Mouse (Mus musculus): Measurements from ENCODE around the gene Tnfrsf22. TPM values are rescaled to one million over a fixed set of nuclear protein-coding genes. Genes with fewer than 3 reads are reported as not detected.

The Tnfrsf22 gene
- 15.5 TPM for polyA plus RNA-seq (2012; fragmentation: generic; extraction: Trizol)

DNA sequence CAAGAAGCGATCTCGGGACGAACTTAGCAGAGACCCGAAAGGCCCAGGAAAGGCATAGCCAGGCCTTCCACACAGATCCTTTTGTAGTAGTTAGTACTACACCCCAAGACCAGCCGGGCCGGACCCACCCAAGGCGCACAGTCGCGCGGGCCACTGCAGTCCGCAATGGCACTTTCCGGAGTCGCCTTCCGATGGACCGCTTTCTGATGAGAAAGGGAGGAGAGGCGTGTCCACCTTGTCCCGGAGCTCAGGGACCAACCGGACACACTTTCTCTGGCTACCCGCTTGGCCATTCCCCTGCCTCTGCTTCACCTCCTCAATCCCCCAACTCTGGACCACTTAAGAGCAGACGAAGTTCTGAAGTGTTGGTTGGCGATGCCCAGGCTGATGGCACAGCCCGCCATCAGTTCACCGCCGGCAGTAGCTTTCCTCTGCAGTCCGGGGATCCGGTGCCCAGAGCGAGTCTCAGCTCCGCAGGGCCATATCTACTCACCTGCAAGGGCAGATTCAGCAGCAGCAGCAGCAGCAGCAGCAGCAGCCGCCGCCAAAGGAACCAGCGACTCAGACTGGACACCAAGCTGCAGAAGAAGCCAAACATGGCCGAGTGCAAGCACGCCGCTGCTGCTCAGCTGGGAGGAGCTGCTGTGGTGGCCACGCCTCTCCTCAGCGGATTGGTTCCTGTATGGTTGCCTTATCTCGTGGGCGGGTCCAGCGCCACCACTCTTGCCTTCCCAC lies at the start of gene Tnfrsf22:
TSS of gene Tnfrsf22 (minus strand) at position 628 of the 735 bp plus-strand sequence.
- no peaks in the 10 kb centered on the region for H3K27me3 ChIP-seq (ENCODE audit: control insufficient read depth, insufficient read depth, insufficient read length)
- TF ChIP-seq USF1 (IDR thresholded peaks at IDR 0.05; ENCODE audit: low read depth) (no peak), SRF (IDR thresholded peaks at IDR 0.05; ENCODE audit: control insufficient read depth, insufficient read length, low read depth) (peak; percentile 69), POLR2A (IDR thresholded peaks at IDR 0.05; ENCODE audit: insufficient read length, low read depth) (peak; percentile 94), MYOD1 (IDR thresholded peaks at IDR 0.05; ENCODE audit: control insufficient read depth in 1 of 3, insufficient read length in 2 of 3, low read depth in 2 of 3) (peak in 2 of 3 experiments; percentile 4 to 18), MAX (IDR thresholded peaks at IDR 0.05; ENCODE audit: low read depth) (no peak), CEBPB (IDR thresholded peaks at IDR 0.05; ENCODE audit: insufficient read depth, poor library complexity, severe bottlenecking) (no peak), POLR2AphosphoS2 (IDR thresholded peaks at IDR 0.05; ENCODE audit: insufficient read length, low read depth) (peak; percentile 91)
- no peaks in the 10 kb centered on the region for H3K36me3 ChIP-seq (ENCODE audit: control insufficient read depth, insufficient read depth)
- peak within 1 kb of the TSS; percentile 52 for H3K4me3 ChIP-seq
- H3ac ChIP-seq (ENCODE audit: control insufficient read depth, insufficient read length): peak within 1 kb of the TSS; percentile 36
- peak within 1 kb of the TSS; percentile 73 for H3K4me2 ChIP-seq (ENCODE audit: low read depth)
- H3K79me2 ChIP-seq (ENCODE audit: control insufficient read depth, insufficient read depth): no peaks in the 10 kb centered on the region

DNA sequence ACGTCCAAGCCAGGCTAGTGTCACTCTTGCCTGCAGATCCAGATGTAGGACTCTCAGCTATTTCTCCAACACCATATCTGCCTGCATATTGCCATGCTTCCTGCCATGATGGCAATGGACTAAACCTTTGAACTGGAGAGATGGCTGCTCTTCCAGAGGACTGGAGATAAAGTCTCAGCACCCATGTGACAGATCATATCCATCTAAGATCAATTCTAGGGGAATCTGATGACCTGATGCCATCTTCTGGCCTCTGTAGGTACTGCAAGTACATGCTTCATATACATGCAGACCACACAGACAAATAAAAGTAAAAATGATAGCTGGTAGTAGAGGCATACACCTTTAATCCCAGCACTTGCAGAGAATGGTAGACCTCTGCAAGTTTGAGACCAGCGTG lies 46.7 kb upstream of the Tnfrsf22 start:
- no peak overlapping the region for H3K4me2 ChIP-seq (ENCODE audit: low read depth)
- no peak overlapping the region for H3K4me3 ChIP-seq
- no peaks in the 10 kb centered on the region for H3K79me2 ChIP-seq (ENCODE audit: control insufficient read depth, insufficient read depth)
- H3ac ChIP-seq (ENCODE audit: control insufficient read depth, insufficient read length): no peak overlapping the region
- TF ChIP-seq MYOG (IDR thresholded peaks at IDR 0.05; ENCODE audit: control insufficient read depth in 1 of 3, insufficient read depth in 1 of 3, insufficient read length in 2 of 3, low read depth in 2 of 3): no peak
- TF ChIP-seq POLR2A (IDR thresholded peaks at IDR 0.05; ENCODE audit: insufficient read length, low read depth): no peak
- TF ChIP-seq SRF (IDR thresholded peaks at IDR 0.05; ENCODE audit: control insufficient read depth, insufficient read length, low read depth): no peak
- TF ChIP-seq POLR2AphosphoS2 (IDR thresholded peaks at IDR 0.05; ENCODE audit: insufficient read length, low read depth): no peak
- TF ChIP-seq CEBPB (IDR thresholded peaks at IDR 0.05; ENCODE audit: insufficient read depth, poor library complexity, severe bottlenecking): no peak
- no peak for TF ChIP-seq MAX (IDR thresholded peaks at IDR 0.05; ENCODE audit: low read depth)
- TF ChIP-seq REST (IDR thresholded peaks at IDR 0.05; ENCODE audit: insufficient read depth, insufficient read length): no peak
- TF ChIP-seq MYOD1 (IDR thresholded peaks at IDR 0.05; ENCODE audit: control insufficient read depth in 1 of 3, insufficient read length in 2 of 3, low read depth in 2 of 3): no peak
- no peak for TF ChIP-seq TCF3 (IDR thresholded peaks at IDR 0.05; ENCODE audit: insufficient read length, low read depth)
- TF ChIP-seq TCF12 (IDR thresholded peaks at IDR 0.05; ENCODE audit: insufficient read depth, poor library complexity, severe bottlenecking): no peak
- no peak for TF ChIP-seq USF1 (IDR thresholded peaks at IDR 0.05; ENCODE audit: low read depth)
- no peak for TF ChIP-seq E2F4 (IDR thresholded peaks at IDR 0.05; ENCODE audit: insufficient read depth)
- no peaks in the 10 kb centered on the region for H3K27me3 ChIP-seq (ENCODE audit: control insufficient read depth, insufficient read depth, insufficient read length)
- peaks cover 35% of the 10 kb centered on the region for H3K36me3 ChIP-seq (ENCODE audit: control insufficient read depth, insufficient read depth)

DNA sequence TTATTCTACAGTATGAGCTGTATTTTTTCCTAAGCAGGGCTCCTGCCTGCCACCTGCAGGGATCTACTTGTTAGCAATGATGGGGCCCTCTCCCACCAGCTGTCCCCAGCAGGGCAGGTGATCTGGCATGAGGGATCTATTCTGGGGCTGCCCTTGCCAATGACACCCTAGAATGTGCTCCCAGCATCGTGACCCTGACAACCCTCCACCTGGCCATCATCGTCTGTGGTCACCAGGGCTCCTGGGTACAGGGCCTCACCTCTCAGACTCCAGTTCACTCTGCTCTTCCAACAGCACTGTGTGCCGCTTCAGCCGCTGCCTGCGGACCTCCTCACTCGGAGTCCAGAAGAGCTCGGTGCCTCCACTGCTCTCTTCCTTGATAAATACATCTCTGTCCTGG lies 45.1 kb upstream of the Tnfrsf22 start:
- Histone ChIP-seq H3K36me3 (ENCODE audit: control insufficient read depth, insufficient read depth) (peaks cover 39% of the 10 kb centered on the region), H3ac (ENCODE audit: control insufficient read depth, insufficient read length) (no peak overlapping the region), H3K4me2 (ENCODE audit: low read depth) (no peak overlapping the region), H3K27me3 (ENCODE audit: control insufficient read depth, insufficient read depth, insufficient read length) (no peaks in the 10 kb centered on the region), H3K79me2 (ENCODE audit: control insufficient read depth, insufficient read depth) (no peaks in the 10 kb centered on the region), H3K4me3 (no peak overlapping the region)
- TF ChIP-seq USF1 (IDR thresholded peaks at IDR 0.05; ENCODE audit: low read depth) (no peak), CEBPB (IDR thresholded peaks at IDR 0.05; ENCODE audit: insufficient read depth, poor library complexity, severe bottlenecking) (no peak), MYOG (IDR thresholded peaks at IDR 0.05; ENCODE audit: control insufficient read depth in 1 of 3, insufficient read depth in 1 of 3, insufficient read length in 2 of 3, low read depth in 2 of 3) (no peak), REST (IDR thresholded peaks at IDR 0.05; ENCODE audit: insufficient read depth, insufficient read length) (no peak), MAX (IDR thresholded peaks at IDR 0.05; ENCODE audit: low read depth) (no peak), TCF12 (IDR thresholded peaks at IDR 0.05; ENCODE audit: insufficient read depth, poor library complexity, severe bottlenecking) (no peak), SRF (IDR thresholded peaks at IDR 0.05; ENCODE audit: control insufficient read depth, insufficient read length, low read depth) (no peak), MYOD1 (IDR thresholded peaks at IDR 0.05; ENCODE audit: control insufficient read depth in 1 of 3, insufficient read length in 2 of 3, low read depth in 2 of 3) (no peak), E2F4 (IDR thresholded peaks at IDR 0.05; ENCODE audit: insufficient read depth) (no peak), POLR2AphosphoS2 (IDR thresholded peaks at IDR 0.05; ENCODE audit: insufficient read length, low read depth) (no peak), POLR2A (IDR thresholded peaks at IDR 0.05; ENCODE audit: insufficient read length, low read depth) (no peak)

DNA sequence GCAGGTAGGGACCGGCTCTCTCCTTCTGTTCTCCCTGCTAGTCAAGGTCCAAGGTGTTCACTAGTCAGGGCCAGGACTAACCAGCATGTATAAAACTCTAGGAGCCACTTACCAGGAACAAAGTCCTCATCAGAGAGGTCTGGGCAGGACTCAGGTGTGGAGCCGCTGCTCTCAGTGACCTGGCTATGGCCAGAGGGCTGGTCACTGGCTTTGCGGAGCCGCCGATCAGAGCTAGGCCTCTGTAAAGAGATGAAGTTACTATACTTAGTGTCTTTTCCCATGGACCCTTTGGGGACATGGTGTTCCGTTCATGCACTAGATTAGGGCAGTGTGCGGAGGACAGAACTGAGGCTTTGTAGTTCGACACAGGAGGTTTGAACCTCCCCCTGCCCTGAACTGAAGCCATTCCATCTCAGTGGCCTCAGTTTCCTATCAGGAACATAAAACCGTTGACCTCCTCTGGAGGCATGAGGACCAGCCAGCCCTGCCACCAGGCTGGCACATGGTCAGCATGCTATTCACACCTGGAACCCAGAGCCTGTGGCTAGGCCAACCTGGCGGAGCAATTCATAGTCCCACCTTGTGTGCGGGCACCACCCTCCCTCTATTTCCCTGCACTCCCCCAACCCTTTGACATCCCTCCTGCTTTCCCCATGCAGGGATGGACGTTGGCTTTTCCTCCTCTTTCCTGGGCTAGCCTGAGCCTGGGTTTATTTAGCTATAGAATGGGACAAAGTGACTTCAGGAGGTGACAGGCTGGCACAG lies 43.5 kb upstream of the Tnfrsf22 start:
- no peak overlapping the region for H3K4me3 ChIP-seq
- peaks cover 39% of the 10 kb centered on the region for H3K36me3 ChIP-seq (ENCODE audit: control insufficient read depth, insufficient read depth)
- no peak overlapping the region for H3ac ChIP-seq (ENCODE audit: control insufficient read depth, insufficient read length)
- H3K27me3 ChIP-seq (ENCODE audit: control insufficient read depth, insufficient read depth, insufficient read length): no peaks in the 10 kb centered on the region
- no peak for TF ChIP-seq REST (IDR thresholded peaks at IDR 0.05; ENCODE audit: insufficient read depth, insufficient read length)
- H3K4me2 ChIP-seq (ENCODE audit: low read depth): no peak overlapping the region
- no peaks in the 10 kb centered on the region for H3K79me2 ChIP-seq (ENCODE audit: control insufficient read depth, insufficient read depth)

All from myocyte (in vitro differentiated cells).